Mouse (Mus musculus) midbrain, embryonic 16.5 days (tissue): ENCODE data around the gene Atxn2l. TPM values are rescaled to one million over a fixed set of nuclear protein-coding genes. Genes with fewer than 3 reads are reported as not detected.

Experiments used
- ATAC-seq: fragments of 200-750 bp; cut with Nextera tagmentation; 2 replicates; pipeline ENCODE4 v1.8.0; 2017; ENCODE audit warnings: moderate TSS enrichment
- H3K27ac ChIP-seq: fragments of 300-500 bp; sonication (generic); 2 replicates; pipeline ENCODE4 v1.5.1; 2014; ENCODE audit warnings: mild to moderate bottlenecking, low read length, mixed read lengths
- H3K27me3 ChIP-seq: fragments of 300-500 bp; sonication (generic); 2 replicates; pipeline ENCODE4 v1.6.1; 2014; ENCODE audit warnings: low read depth, low read length, mixed read lengths; ENCODE audit not compliant: control insufficient read depth, insufficient read depth
- H3K36me3 ChIP-seq: fragments of 300-500 bp; sonication (generic); 2 replicates; pipeline ENCODE4 v1.6.1; 2014; ENCODE audit warnings: mild to moderate bottlenecking, low read length, moderate library complexity, mixed read lengths; ENCODE audit not compliant: control insufficient read depth, insufficient read depth
- H3K4me1 ChIP-seq: fragments of 300-500 bp; sonication (generic); 2 replicates; pipeline ENCODE4 v1.6.1; 2014; ENCODE audit warnings: mild to moderate bottlenecking, low read length, mixed read lengths; ENCODE audit not compliant: control insufficient read depth, insufficient read depth
- H3K4me2 ChIP-seq: fragments of 300-500 bp; sonication (generic); 2 replicates; pipeline ENCODE4 v1.6.1; 2014; ENCODE audit warnings: mild to moderate bottlenecking, low read length, mixed read lengths
- H3K4me3 ChIP-seq: fragments of 300-500 bp; sonication (generic); 2 replicates; pipeline ENCODE4 v1.5.1; 2014; ENCODE audit warnings: low read depth, mild to moderate bottlenecking, low read length, moderate library complexity, mixed read lengths
- H3K9ac ChIP-seq: fragments of 300-500 bp; sonication (generic); 2 replicates; pipeline ENCODE4 v1.6.1; 2014; ENCODE audit warnings: low read depth, low read length, mixed read lengths
- H3K9me3 ChIP-seq: fragments of 300-500 bp; sonication (generic); replicated peaks from 2 replicates; pipeline ENCODE4 v1.6.1; 2014; ENCODE audit warnings: mild to moderate bottlenecking, low read length, mixed read lengths; ENCODE audit not compliant: control insufficient read depth, poor library complexity, severe bottlenecking
- WGBS: fragments of 180-500 bp; shearing (Covaris S2); extraction: QIAGEN DNeasy Blood & Tissue Kit; methylation state at CpG from one replicate; pipeline ENCODE4 v1.1.7; 2014; 5-methylcytosine and 5-hydroxymethylcytosine counted together
- polyA plus RNA-seq: library from polyadenylated mRNA; unstranded; fragments of >200 nt; fragmentation: Nextera tagmentation; extraction: Ambion mirVana; gene quantifications from 2 replicates; pipeline ENCODE4 v1.2.1, GENCODE M21; 2015

Gene Atxn2l
- polyA plus RNA-seq = 66.9 and 68.8 TPM in 2 replicates

DNA sequence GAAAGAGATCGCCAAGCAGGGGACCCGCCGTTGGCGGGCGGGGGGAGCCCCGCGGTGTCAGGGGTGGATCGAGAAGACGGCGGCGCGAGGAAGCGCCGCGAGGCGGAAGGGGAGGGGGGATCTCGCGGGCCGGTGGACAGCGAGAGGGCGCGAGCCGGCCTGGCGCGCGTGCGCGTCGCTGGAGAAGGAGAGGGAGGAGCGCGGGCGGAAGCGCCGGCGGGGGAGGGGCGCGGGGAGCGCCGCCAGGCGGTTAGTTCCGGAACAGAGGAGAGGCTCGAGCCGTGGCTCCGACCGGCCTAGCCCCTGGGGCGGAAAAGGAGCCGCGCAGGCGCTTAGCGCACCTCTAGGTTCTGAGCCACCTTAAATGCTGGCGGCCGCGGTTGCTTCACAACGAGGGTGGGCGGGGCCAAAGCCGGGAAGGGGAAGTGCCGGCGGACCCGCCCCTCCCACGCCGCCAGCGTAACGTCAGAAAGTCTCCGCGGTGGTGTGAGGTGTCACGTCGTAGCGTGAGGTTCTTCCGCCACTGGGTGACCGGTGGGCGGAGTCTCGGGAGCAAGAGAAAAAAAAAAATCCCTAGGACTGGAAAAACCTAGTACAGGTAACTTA is at the start of gene Atxn2l:
Gene Atxn2l (minus strand): TSS at position 165 of the 606 bp plus-strand sequence.
- peak; percentile 84 for ATAC-seq
- no peaks in the 10 kb centered on the region for H3K27me3 ChIP-seq
- H3K9me3 ChIP-seq = no peaks in the 10 kb centered on the region
- 1% methylated on average over 62 of the region's 72 CpGs for WGBS
- H3K36me3 ChIP-seq = peaks cover 20% of the 10 kb centered on the region
- H3K4me1 ChIP-seq = peaks cover 16% of the 10 kb centered on the region
- peak within 1 kb of the TSS; percentile 100 for H3K4me3 ChIP-seq
- peak within 1 kb of the TSS; percentile 100 for H3K9ac ChIP-seq
- H3K27ac ChIP-seq = peak within 1 kb of the TSS; percentile 100
- H3K4me2 ChIP-seq = peak within 1 kb of the TSS; percentile 66

DNA sequence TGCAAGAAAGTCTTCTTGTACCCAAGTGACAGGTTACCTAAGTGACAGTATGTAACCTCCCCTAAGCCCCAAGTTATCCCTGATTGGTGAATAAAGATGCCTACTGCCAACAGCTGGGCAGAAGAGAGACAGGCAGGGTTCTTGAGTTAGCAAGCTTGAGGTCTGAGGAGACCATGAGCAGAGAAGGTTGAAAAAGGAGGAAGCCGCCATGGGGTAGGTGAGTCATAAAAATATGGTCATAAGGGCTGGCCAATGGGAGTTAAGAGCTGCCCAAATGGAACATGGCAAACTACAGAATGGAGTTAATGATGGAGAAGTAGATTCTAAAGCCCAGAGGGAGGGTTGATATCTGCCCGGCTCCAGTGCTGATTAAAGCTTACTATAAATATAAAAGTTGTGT is 42.4 kb upstream of the Atxn2l start:
- H3K4me1 ChIP-seq = no peaks in the 10 kb centered on the region
- H3K9me3 ChIP-seq = no peaks in the 10 kb centered on the region
- no peak for ATAC-seq
- H3K27me3 ChIP-seq = no peaks in the 10 kb centered on the region
- H3K4me2 ChIP-seq = no peak overlapping the region
- peaks cover 21% of the 10 kb centered on the region for H3K36me3 ChIP-seq
- H3K4me3 ChIP-seq = no peak overlapping the region
- WGBS = 91% methylated on average over 2 of the region's 2 CpGs
- no peak overlapping the region for H3K9ac ChIP-seq
- H3K27ac ChIP-seq = no peak overlapping the region

DNA sequence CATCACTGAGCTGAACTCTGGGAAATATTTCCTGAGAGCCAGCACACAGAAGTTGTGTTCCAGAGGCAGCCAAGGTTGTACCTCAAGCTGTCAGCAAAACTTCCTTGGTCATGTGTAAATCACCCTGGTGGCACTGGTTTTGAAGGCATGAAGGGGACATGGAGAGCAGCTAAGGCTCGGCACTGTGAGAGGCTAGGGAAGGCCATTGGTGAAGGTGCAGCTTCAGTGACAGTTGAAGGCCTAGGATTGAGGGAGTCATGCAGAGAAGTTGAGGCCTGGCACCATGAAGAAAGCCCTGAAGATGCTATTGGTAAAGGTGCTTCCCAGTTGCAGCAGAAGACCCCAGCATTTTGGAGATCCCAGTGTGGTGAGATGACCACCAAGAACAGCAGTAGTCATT is 38.4 kb upstream of the Atxn2l start:
- Histone ChIP-seq H3K9ac (no peak overlapping the region), H3K4me1 (no peaks in the 10 kb centered on the region; the same call in 1 of the 2 replicates), H3K4me3 (no peak overlapping the region), H3K4me2 (no peak overlapping the region), H3K27ac (no peak overlapping the region), H3K36me3 (peaks cover 7% of the 10 kb centered on the region; the same call in 1 of the 2 replicates), H3K9me3 (no peaks in the 10 kb centered on the region), H3K27me3 (peaks cover 3% of the 10 kb centered on the region)
- ATAC-seq = no peak
- WGBS = 94% methylated on average over 1 of the region's 1 CpGs

DNA sequence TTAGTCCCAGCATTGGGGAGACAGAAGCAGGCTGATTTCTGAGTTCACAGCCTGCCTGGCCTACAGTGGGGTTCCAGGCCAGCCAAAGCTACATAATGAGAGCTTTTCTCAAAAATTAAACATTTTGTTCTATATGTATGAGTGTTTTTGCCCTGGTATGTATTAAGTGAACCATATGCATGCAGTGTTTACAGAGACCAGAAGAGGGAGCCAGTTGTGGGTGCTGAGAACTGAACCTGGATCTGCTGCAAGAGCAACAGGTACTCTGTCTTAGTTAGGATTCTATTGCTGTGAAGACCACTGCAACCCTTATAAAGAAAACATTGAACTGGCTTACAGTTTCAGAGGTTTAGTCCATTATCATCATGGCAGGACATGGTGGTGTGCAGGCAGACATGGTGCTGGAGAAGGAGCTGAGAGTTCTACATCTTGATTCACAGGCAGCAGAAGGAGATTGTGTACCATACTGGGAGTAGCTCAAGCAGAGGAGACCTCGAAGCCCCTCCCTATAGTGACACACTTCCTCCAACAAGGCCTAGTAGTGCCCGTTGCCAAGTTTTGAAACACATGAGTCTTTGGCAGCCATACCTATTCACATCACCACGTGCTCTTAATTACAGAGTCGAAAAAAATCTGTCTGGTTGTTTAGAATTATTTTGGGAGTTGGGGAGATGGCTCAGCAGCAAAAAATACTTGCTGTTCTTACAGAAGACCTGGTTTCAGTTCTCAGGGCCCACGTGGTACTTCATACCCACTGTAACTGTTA is 34.8 kb upstream of the Atxn2l start:
- H3K27me3 ChIP-seq = peaks cover 6% of the 10 kb centered on the region
- H3K4me2 ChIP-seq = no peak overlapping the region
- H3K4me1 ChIP-seq = peaks cover 5% of the 10 kb centered on the region
- no peak for ATAC-seq
- no peak overlapping the region for H3K9ac ChIP-seq
- no peak overlapping the region for H3K27ac ChIP-seq
- 77% methylated on average over 5 of the region's 5 CpGs for WGBS
- H3K9me3 ChIP-seq = no peaks in the 10 kb centered on the region
- no peak overlapping the region for H3K4me3 ChIP-seq
- H3K36me3 ChIP-seq = no peaks in the 10 kb centered on the region

DNA sequence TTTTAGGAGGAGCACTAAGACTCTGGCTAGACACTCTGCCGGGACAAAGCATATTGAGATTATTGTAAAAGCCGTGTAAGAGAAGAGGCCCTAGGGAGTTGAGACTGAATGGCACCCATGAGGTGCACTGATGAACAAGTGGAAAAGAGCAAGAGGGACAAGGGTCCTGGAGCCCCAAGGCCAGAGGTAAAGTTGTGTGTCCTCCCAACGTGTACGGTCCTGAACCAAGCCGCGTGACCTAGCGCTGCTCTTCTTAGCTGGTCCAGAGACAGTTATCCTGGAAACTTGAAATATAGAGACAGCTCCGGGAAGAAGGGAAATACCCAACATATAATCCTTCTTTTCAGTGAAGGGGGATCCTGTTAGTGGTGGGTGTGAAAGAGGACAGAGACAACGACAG is 33.2 kb upstream of the Atxn2l start:
- no peaks in the 10 kb centered on the region for H3K36me3 ChIP-seq
- H3K4me2 ChIP-seq = peak overlapping the region; percentile 94
- peaks cover 6% of the 10 kb centered on the region for H3K27me3 ChIP-seq
- H3K4me3 ChIP-seq = peak overlapping the region; percentile 45
- 49% methylated on average over 9 of the region's 9 CpGs for WGBS
- no peak for ATAC-seq
- H3K9ac ChIP-seq = no peak overlapping the region; the same call in 1 of the 2 replicates
- peaks cover 5% of the 10 kb centered on the region for H3K4me1 ChIP-seq
- no peaks in the 10 kb centered on the region for H3K9me3 ChIP-seq
- no peak overlapping the region for H3K27ac ChIP-seq

DNA sequence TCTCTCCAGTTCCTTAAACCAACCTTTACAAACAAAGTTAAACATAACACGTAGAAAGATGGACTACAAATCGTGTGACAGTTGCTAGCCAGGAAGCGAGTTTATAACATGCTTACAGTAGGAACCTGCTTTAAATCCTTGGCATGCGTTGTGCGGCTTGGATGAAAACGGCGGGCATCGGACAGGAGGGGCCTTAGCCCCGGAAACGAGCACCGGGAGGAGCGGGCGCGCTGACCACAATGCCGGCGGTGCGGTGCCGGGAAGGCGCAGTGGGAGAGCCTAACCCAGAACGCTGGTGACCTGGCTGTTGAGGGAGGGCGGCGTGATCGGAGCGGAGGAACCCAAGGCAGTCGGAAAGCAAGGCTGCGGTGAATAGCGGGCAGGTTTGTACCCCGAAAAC is 32.5 kb upstream of the Atxn2l start:
- H3K27ac ChIP-seq = no peak overlapping the region
- H3K4me1 ChIP-seq = peaks cover 5% of the 10 kb centered on the region
- no peak for ATAC-seq
- peaks cover 6% of the 10 kb centered on the region for H3K27me3 ChIP-seq
- no peaks in the 10 kb centered on the region for H3K9me3 ChIP-seq
- peak overlapping the region; percentile 45 for H3K4me3 ChIP-seq
- peak overlapping the region; percentile 94 for H3K4me2 ChIP-seq
- no peaks in the 10 kb centered on the region for H3K36me3 ChIP-seq
- 2% methylated on average over 28 of the region's 28 CpGs for WGBS
- peak overlapping the region; percentile 73 for H3K9ac ChIP-seq

DNA sequence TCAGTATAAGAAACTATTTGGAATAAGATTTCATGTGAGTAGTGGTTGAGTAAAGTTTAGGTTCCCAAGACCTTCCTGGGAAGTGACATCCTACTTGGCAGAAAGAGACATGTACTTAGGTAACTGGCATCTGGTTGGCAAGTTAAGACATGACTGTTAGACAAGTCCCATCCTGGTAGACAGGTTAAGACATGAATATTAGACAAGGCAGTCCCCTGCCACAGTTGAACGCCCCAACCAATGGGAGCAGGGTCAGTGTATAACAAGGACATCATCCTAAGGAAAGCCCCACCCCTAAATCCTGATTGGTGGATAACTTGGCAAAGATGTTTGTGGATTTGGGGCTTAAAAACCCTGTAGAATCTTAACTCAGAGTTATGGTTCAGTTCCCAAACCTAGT is 30.2 kb upstream of the Atxn2l start:
- H3K27me3 ChIP-seq = peaks cover 6% of the 10 kb centered on the region
- no peak overlapping the region for H3K4me3 ChIP-seq
- no peak overlapping the region for H3K27ac ChIP-seq
- H3K9me3 ChIP-seq = no peaks in the 10 kb centered on the region
- H3K4me1 ChIP-seq = peaks cover 5% of the 10 kb centered on the region
- ATAC-seq = no peak
- H3K9ac ChIP-seq = no peak overlapping the region
- WGBS = 89% methylated on average over 1 of the region's 1 CpGs
- no peak overlapping the region for H3K4me2 ChIP-seq
- no peaks in the 10 kb centered on the region for H3K36me3 ChIP-seq

DNA sequence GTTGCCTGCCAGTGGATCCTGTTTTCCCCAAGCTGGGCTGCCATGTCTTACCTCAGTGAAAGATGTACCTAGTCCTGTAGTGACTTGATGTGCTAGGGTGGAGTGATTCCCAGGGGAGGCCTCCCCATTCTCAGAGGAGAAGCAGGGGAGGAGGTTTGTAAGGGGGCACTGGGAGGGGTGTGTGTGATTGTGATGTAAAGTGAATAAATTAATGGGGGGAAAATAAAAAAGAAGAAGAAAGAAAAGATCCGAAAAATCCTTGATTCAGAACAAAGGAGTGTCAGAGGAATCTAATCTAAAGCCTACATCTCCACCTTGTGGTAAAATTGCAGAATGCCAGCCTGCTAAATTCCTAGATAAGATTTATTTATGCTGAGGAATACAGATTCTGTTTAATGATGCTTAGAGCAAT is 24.9 kb upstream of the Atxn2l start:
- H3K4me1 ChIP-seq = peaks cover 4% of the 10 kb centered on the region
- 0% methylated on average over 1 of the region's 1 CpGs for WGBS
- H3K9ac ChIP-seq = peak overlapping the region; percentile 62
- H3K4me2 ChIP-seq = peak overlapping the region; percentile 20
- H3K36me3 ChIP-seq = no peaks in the 10 kb centered on the region
- no peak overlapping the region for H3K4me3 ChIP-seq
- H3K27me3 ChIP-seq = no peaks in the 10 kb centered on the region
- H3K27ac ChIP-seq = peak overlapping the region; percentile 72
- no peaks in the 10 kb centered on the region for H3K9me3 ChIP-seq
- peak; percentile 51; the same call in 1 of the 2 replicates for ATAC-seq

DNA sequence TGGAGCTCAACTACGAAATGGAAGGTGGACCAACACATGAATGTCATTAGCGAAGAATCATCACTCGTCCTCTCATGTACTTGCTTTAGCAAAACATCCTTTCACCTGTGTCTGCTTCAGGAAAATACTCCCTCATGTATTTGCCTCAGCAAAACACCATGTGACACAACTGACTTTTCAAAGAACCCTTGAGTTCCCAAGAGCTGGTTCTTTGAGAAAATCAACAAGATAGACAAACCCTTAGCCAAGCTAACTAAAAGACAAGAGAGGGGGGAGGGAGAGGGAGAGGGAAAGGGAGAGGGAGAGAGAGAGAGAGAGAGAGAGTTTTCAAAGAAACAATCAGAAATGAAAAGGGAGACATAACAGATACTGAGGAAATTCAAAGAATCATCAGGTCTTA is 20.1 kb upstream of the Atxn2l start:
- Histone ChIP-seq H3K9me3 (no peaks in the 10 kb centered on the region), H3K36me3 (no peaks in the 10 kb centered on the region), H3K4me3 (no peak overlapping the region), H3K27ac (no peak overlapping the region), H3K9ac (no peak overlapping the region), H3K4me1 (peaks cover 4% of the 10 kb centered on the region), H3K27me3 (no peaks in the 10 kb centered on the region; the same call in 1 of the 2 replicates), H3K4me2 (no peak overlapping the region)
- no peak for ATAC-seq
- WGBS = 90% methylated on average over 3 of the region's 3 CpGs
